Mouse (Mus musculus): ENCODE results near the gene Cmtm3. TPM values are rescaled to one million over a fixed set of nuclear protein-coding genes. Genes with fewer than 3 reads are reported as not detected.

Cmtm3 gene
- polyA plus RNA-seq, 1 experiment from 2014 or later = 44.2 TPM

- H3K4me3 ChIP-seq (ENCODE audit: low read length) = peak overlapping the region; percentile 61
- WGBS = under 1% methylated on average over 54 of the region's 54 CpGs
- peak overlapping the region; percentile 85 for H3K4me2 ChIP-seq (ENCODE audit: low read length)
- ATAC-seq = peak; percentile 83
- H3K27ac ChIP-seq (ENCODE audit: low read depth, low read length) = peak overlapping the region; percentile 83
- no peaks in the 10 kb centered on the region for H3K36me3 ChIP-seq (ENCODE audit: control insufficient read depth, insufficient read depth, low read length)
- peak overlapping the region; percentile 85 for H3K9ac ChIP-seq (ENCODE audit: low read depth, low read length)
- no peaks in the 10 kb centered on the region for H3K27me3 ChIP-seq (replicated peaks; ENCODE audit: control insufficient read depth, insufficient read depth, low read length)
- H3K4me1 ChIP-seq (ENCODE audit: control insufficient read depth, insufficient read depth, low read depth, low read length) = peaks cover 5% of the 10 kb centered on the region; the same call in 1 of the 2 replicates
- no peaks in the 10 kb centered on the region; the same call in 1 of the 2 replicates for H3K9me3 ChIP-seq (ENCODE audit: control insufficient read depth, low read length)
These were observed 1.3 kb downstream of the Cmtm3 start for GRCm38 (mm10) chr8:104340233-104341105.

DNA sequence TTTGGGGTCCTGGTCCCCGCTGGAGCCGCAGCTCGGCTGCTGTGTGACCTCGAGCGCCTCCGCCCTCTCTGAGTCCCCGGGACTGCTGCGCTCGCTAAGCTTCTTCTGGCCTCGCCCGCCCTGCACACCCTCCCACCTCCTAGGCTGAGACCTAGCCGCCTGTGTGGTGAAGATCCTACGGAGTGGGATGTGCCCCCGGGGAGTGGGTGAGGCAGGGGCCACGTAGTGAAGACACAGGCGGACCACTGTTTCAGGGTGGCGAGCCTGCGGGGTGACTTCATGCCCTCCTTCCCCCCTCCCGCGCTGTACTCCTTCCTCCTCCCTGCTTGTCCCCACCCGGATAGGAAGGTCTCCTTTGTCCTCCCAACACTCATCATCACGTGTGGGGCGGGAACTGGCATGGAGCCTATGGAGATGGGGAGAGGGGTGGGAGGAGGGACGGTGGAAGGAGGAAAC lies 1.9 kb downstream of the Cmtm3 start:
- Histone ChIP-seq H3K9ac (ENCODE audit: low read depth, low read length) (peak overlapping the region; percentile 85), H3K4me1 (ENCODE audit: control insufficient read depth, insufficient read depth, low read depth, low read length) (peaks cover 5% of the 10 kb centered on the region; the same call in 1 of the 2 replicates), H3K9me3 (ENCODE audit: control insufficient read depth, low read length) (no peaks in the 10 kb centered on the region; the same call in 1 of the 2 replicates), H3K4me2 (ENCODE audit: low read length) (peak overlapping the region; percentile 85), H3K27ac (ENCODE audit: low read depth, low read length) (peak overlapping the region; percentile 83), H3K4me3 (ENCODE audit: low read length) (peak overlapping the region; percentile 61), H3K27me3 (replicated peaks; ENCODE audit: control insufficient read depth, insufficient read depth, low read length) (no peaks in the 10 kb centered on the region), H3K36me3 (ENCODE audit: control insufficient read depth, insufficient read depth, low read length) (no peaks in the 10 kb centered on the region)
- WGBS = 0% methylated on average over 24 of the region's 24 CpGs
- peak; percentile 59 for ATAC-seq

DNA sequence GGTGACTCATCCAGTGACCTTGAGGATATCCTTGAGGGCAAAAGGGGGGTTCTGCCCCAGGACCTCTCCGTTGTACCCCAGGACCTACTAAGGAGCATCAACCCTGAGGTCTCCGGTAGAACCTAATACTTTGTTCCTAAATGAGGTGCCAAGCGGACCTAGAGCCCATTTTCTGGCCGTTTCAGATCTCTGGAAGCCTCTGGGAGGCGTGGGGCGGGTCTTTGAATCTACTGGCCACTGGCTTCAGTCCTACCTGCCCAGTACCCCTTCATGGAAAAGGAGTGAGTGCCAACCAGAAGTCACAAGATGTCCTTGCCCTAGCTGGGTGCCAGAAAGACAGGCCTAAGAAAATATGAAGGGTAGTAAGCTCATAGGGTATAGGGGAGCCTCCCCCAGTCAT lies 2.5 kb downstream of the Cmtm3 start:
- no peak for ATAC-seq
- H3K27ac ChIP-seq (ENCODE audit: low read depth, low read length) = no peak overlapping the region
- 51% methylated on average over 6 of the region's 6 CpGs for WGBS

GRCm38 (mm10) chr8:104342426-104342825 lies 3.2 kb downstream of the Cmtm3 start:
- no peak overlapping the region for H3K27ac ChIP-seq (ENCODE audit: low read depth, low read length)
- peaks cover 5% of the 10 kb centered on the region; the same call in 1 of the 2 replicates for H3K4me1 ChIP-seq (ENCODE audit: control insufficient read depth, insufficient read depth, low read depth, low read length)
- H3K4me2 ChIP-seq (ENCODE audit: low read length) = no peak overlapping the region
- H3K36me3 ChIP-seq (ENCODE audit: control insufficient read depth, insufficient read depth, low read length) = no peaks in the 10 kb centered on the region
- H3K4me3 ChIP-seq (ENCODE audit: low read length) = no peak overlapping the region
- 83% methylated on average over 5 of the region's 5 CpGs for WGBS
- no peaks in the 10 kb centered on the region; the same call in 1 of the 2 replicates for H3K9me3 ChIP-seq (ENCODE audit: control insufficient read depth, low read length)
- H3K27me3 ChIP-seq (replicated peaks; ENCODE audit: control insufficient read depth, insufficient read depth, low read length) = no peaks in the 10 kb centered on the region
- no peak for ATAC-seq
- no peak overlapping the region for H3K9ac ChIP-seq (ENCODE audit: low read depth, low read length)

More for the DNA sequence above, 2.5 kb downstream of the Cmtm3 start:
- Histone ChIP-seq H3K36me3 (ENCODE audit: control insufficient read depth, insufficient read depth, low read length) (no peaks in the 10 kb centered on the region), H3K9ac (ENCODE audit: low read depth, low read length) (no peak overlapping the region), H3K4me1 (ENCODE audit: control insufficient read depth, insufficient read depth, low read depth, low read length) (peaks cover 5% of the 10 kb centered on the region; the same call in 1 of the 2 replicates), H3K4me3 (ENCODE audit: low read length) (peak overlapping the region; percentile 61; the same call in 1 of the 2 replicates), H3K27me3 (replicated peaks; ENCODE audit: control insufficient read depth, insufficient read depth, low read length) (no peaks in the 10 kb centered on the region), H3K9me3 (ENCODE audit: control insufficient read depth, low read length) (no peaks in the 10 kb centered on the region; the same call in 1 of the 2 replicates), H3K4me2 (ENCODE audit: low read length) (peak overlapping the region; percentile 85)

GRCm38 (mm10) chr8:104343957-104344356 lies 4.7 kb downstream of the Cmtm3 start:
- H3K27ac ChIP-seq (ENCODE audit: low read depth, low read length) = no peak overlapping the region
- no peak overlapping the region for H3K4me3 ChIP-seq (ENCODE audit: low read length)
- peaks cover 2% of the 10 kb centered on the region; the same call in 1 of the 2 replicates for H3K36me3 ChIP-seq (ENCODE audit: control insufficient read depth, insufficient read depth, low read length)
- 9% methylated on average over 7 of the region's 7 CpGs for WGBS
- peak; percentile 48 for ATAC-seq
- no peaks in the 10 kb centered on the region for H3K27me3 ChIP-seq (replicated peaks; ENCODE audit: control insufficient read depth, insufficient read depth, low read length)
- H3K9ac ChIP-seq (ENCODE audit: low read depth, low read length) = no peak overlapping the region
- H3K9me3 ChIP-seq (ENCODE audit: control insufficient read depth, low read length) = no peaks in the 10 kb centered on the region
- H3K4me1 ChIP-seq (ENCODE audit: control insufficient read depth, insufficient read depth, low read depth, low read length) = peaks cover 5% of the 10 kb centered on the region; the same call in 1 of the 2 replicates
- H3K4me2 ChIP-seq (ENCODE audit: low read length) = no peak overlapping the region

GRCm38 (mm10) chr8:104344622-104345021 lies 5.4 kb downstream of the Cmtm3 start:
- peaks cover 2% of the 10 kb centered on the region; the same call in 1 of the 2 replicates for H3K36me3 ChIP-seq (ENCODE audit: control insufficient read depth, insufficient read depth, low read length)
- H3K4me2 ChIP-seq (ENCODE audit: low read length) = no peak overlapping the region
- no peaks in the 10 kb centered on the region for H3K9me3 ChIP-seq (ENCODE audit: control insufficient read depth, low read length)
- H3K9ac ChIP-seq (ENCODE audit: low read depth, low read length) = no peak overlapping the region
- H3K27me3 ChIP-seq (replicated peaks; ENCODE audit: control insufficient read depth, insufficient read depth, low read length) = no peaks in the 10 kb centered on the region
- no peak for ATAC-seq
- WGBS = 94% methylated on average over 5 of the region's 5 CpGs
- H3K27ac ChIP-seq (ENCODE audit: low read depth, low read length) = no peak overlapping the region
- H3K4me3 ChIP-seq (ENCODE audit: low read length) = no peak overlapping the region
- peaks cover 3% of the 10 kb centered on the region; the same call in 1 of the 2 replicates for H3K4me1 ChIP-seq (ENCODE audit: control insufficient read depth, insufficient read depth, low read depth, low read length)

DNA sequence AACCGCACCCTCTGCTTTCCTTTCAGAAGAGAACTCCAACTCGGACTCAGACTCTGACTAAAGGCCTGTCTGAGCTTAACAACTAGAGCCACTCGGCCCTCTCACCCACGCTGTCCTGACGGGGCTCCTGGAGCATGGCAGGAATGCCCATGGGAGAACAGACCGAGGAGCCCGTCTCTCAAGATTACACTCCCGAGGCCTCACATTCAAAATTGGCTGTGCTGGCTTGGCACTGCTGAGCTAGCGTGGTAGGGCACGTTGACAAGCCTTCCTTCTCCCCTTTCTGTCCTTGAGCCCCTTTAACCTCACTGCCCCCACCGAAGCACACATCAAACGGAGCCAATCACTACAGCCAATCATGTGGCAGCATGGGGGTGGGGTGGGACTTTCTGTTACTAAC lies 7.5 kb downstream of the Cmtm3 start:
- H3K4me2 ChIP-seq (ENCODE audit: low read length) = no peak overlapping the region
- H3K36me3 ChIP-seq (ENCODE audit: control insufficient read depth, insufficient read depth, low read length) = peaks cover 2% of the 10 kb centered on the region; the same call in 1 of the 2 replicates
- WGBS = 55% methylated on average over 12 of the region's 12 CpGs

GRCm38 (mm10) chr8:104348971-104349370 lies 9.8 kb downstream of the Cmtm3 start:
- Histone ChIP-seq H3K4me3 (ENCODE audit: low read length) (no peak overlapping the region), H3K27ac (ENCODE audit: low read depth, low read length) (no peak overlapping the region), H3K27me3 (replicated peaks; ENCODE audit: control insufficient read depth, insufficient read depth, low read length) (no peaks in the 10 kb centered on the region), H3K9me3 (ENCODE audit: control insufficient read depth, low read length) (no peaks in the 10 kb centered on the region), H3K4me2 (ENCODE audit: low read length) (no peak overlapping the region), H3K36me3 (ENCODE audit: control insufficient read depth, insufficient read depth, low read length) (peaks cover 5% of the 10 kb centered on the region; the same call in 1 of the 2 replicates), H3K4me1 (ENCODE audit: control insufficient read depth, insufficient read depth, low read depth, low read length) (no peaks in the 10 kb centered on the region), H3K9ac (ENCODE audit: low read depth, low read length) (no peak overlapping the region)
- WGBS = 86% methylated on average over 5 of the region's 5 CpGs
- peak; percentile 27; the same call in 1 of the 2 replicates for ATAC-seq

More for the DNA sequence above, 7.5 kb downstream of the Cmtm3 start:
- Histone ChIP-seq H3K9me3 (ENCODE audit: control insufficient read depth, low read length) (no peaks in the 10 kb centered on the region), H3K27me3 (replicated peaks; ENCODE audit: control insufficient read depth, insufficient read depth, low read length) (no peaks in the 10 kb centered on the region), H3K4me3 (ENCODE audit: low read length) (no peak overlapping the region), H3K27ac (ENCODE audit: low read depth, low read length) (no peak overlapping the region), H3K9ac (ENCODE audit: low read depth, low read length) (no peak overlapping the region), H3K4me1 (ENCODE audit: control insufficient read depth, insufficient read depth, low read depth, low read length) (no peaks in the 10 kb centered on the region)
- no peak for ATAC-seq

DNA sequence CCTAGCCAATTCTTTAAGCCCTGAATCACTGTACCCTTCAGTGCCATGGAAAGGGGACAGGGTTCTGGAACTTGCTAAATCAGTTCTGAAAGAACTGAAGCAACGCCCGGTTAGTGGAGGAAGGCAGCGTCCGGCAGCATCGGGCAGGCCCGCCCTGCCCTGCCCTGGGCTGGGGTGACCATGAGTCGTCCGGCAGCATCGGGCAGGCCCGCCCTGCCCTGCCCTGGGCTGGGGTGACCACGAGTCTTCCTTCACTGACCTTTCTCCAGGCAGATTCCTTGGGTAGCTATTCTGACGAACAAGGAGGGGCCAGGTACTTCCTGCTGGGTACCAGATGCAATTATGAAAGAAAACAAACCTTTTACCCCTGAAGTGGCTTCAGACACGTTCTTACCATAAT lies 10.8 kb downstream of the Cmtm3 start:
- 88% methylated on average over 13 of the region's 13 CpGs for WGBS

More for the DNA sequence above, 10.8 kb downstream of the Cmtm3 start:
- peaks cover 15% of the 10 kb centered on the region for H3K36me3 ChIP-seq (ENCODE audit: control insufficient read depth, insufficient read depth, low read length)
- no peaks in the 10 kb centered on the region for H3K4me1 ChIP-seq (ENCODE audit: control insufficient read depth, insufficient read depth, low read depth, low read length)
- H3K4me2 ChIP-seq (ENCODE audit: low read length) = no peak overlapping the region
- ATAC-seq = no peak
- H3K27me3 ChIP-seq (replicated peaks; ENCODE audit: control insufficient read depth, insufficient read depth, low read length) = no peaks in the 10 kb centered on the region
- no peak overlapping the region for H3K27ac ChIP-seq (ENCODE audit: low read depth, low read length)
- no peaks in the 10 kb centered on the region for H3K9me3 ChIP-seq (ENCODE audit: control insufficient read depth, low read length)
- no peak overlapping the region for H3K4me3 ChIP-seq (ENCODE audit: low read length)
- no peak overlapping the region for H3K9ac ChIP-seq (ENCODE audit: low read depth, low read length)

Measured in hindbrain, embryonic 16.5 days (tissue).